Mouse (Mus musculus): ENCODE results near the gene A2ml1. TPM values are rescaled to one million over a fixed set of nuclear protein-coding genes. Genes with fewer than 3 reads are reported as not detected.

A2ml1 gene
- polyA plus RNA-seq, 1 experiment from 2014 or later = 3.6 TPM

GRCm38 (mm10) chr6:128494646-128495331, 86.6 kb downstream of the A2ml1 start:
- no peak for ATAC-seq (replicated peaks)

DNA sequence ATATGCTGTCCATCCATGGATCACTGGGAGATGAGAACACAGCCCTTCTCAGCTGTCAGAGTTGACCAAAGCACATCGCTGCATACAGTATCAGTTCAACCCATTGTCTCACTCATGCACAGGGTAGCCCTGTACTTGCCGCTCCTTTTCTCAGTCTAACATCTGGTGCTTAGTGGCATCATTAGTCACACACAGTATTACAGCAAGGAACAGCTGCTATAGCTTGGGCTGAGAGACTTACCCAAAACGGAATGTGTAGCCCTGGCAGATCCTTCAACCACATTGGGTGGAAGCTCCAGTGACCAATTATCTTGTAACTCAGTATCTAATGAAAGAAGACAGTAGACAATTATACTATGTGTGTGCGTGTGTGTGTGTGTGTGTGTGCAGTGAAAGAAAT, 89.5 kb downstream of the A2ml1 start:
- no peak overlapping the region for H3K9ac ChIP-seq (replicated peaks)
- H3K27me3 ChIP-seq = no peaks in the 10 kb centered on the region
- H3K27ac ChIP-seq (replicated peaks) = no peak overlapping the region
- no peaks in the 10 kb centered on the region for H3K36me3 ChIP-seq
- no peaks in the 10 kb centered on the region for H3K4me1 ChIP-seq
- 83% methylated on average over 4 of the region's 4 CpGs for WGBS
- no peak overlapping the region for H3K4me3 ChIP-seq
- no peak for ATAC-seq (replicated peaks)
- no peaks in the 10 kb centered on the region for H3K9me3 ChIP-seq
- no peak overlapping the region for H3K4me2 ChIP-seq (replicated peaks)

More at GRCm38 (mm10) chr6:128494646-128495331, 86.6 kb downstream of the A2ml1 start:
- Histone ChIP-seq H3K27me3 (no peaks in the 10 kb centered on the region), H3K4me2 (replicated peaks) (no peak overlapping the region), H3K9me3 (no peaks in the 10 kb centered on the region), H3K36me3 (no peaks in the 10 kb centered on the region), H3K4me1 (no peaks in the 10 kb centered on the region), H3K9ac (replicated peaks) (no peak overlapping the region), H3K4me3 (no peak overlapping the region), H3K27ac (replicated peaks) (no peak overlapping the region)
- WGBS = 77% methylated on average over 15 of the region's 15 CpGs

- no peak for ATAC-seq (replicated peaks)
- 95% methylated on average over 10 of the region's 10 CpGs for WGBS
- no peak overlapping the region for H3K9ac ChIP-seq (replicated peaks)
These were observed 91.3 kb downstream of the A2ml1 start for GRCm38 (mm10) chr6:128490141-128490540.

More at GRCm38 (mm10) chr6:128490141-128490540, 91.3 kb downstream of the A2ml1 start:
- Histone ChIP-seq H3K4me1 (no peaks in the 10 kb centered on the region), H3K27me3 (no peaks in the 10 kb centered on the region), H3K9me3 (no peaks in the 10 kb centered on the region), H3K27ac (replicated peaks) (no peak overlapping the region), H3K36me3 (no peaks in the 10 kb centered on the region), H3K4me3 (no peak overlapping the region), H3K4me2 (replicated peaks) (no peak overlapping the region)

Other genes starting within 250 kb of the A2ml1 start
- 15.1 and 15.4 TPM in 2 replicates for gene Tulp3, start 225.8 kb downstream of the A2ml1 start, polyA plus RNA-seq (2015; fragmentation: Nextera tagmentation; extraction: Ambion mirVana)
- gene Rhno1, start 218.7 kb downstream of the A2ml1 start, polyA plus RNA-seq (2015; fragmentation: Nextera tagmentation; extraction: Ambion mirVana) = 135 and 140 TPM in 2 replicates
- gene Foxm1, start 218.6 kb downstream of the A2ml1 start, polyA plus RNA-seq (2015; fragmentation: Nextera tagmentation; extraction: Ambion mirVana) = 21.0 and 25.2 TPM in 2 replicates
- gene Tex52, start 206.2 kb downstream of the A2ml1 start, polyA plus RNA-seq (2015; fragmentation: Nextera tagmentation; extraction: Ambion mirVana) = 0.43 and 0.51 TPM in 2 replicates
- gene Gm44596, start 206.1 kb downstream of the A2ml1 start, polyA plus RNA-seq (2015; fragmentation: Nextera tagmentation; extraction: Ambion mirVana) = not detected in 2 replicates
- 5.0 and 5.7 TPM in 2 replicates for gene Nrip2, start 182.3 kb downstream of the A2ml1 start, polyA plus RNA-seq (2015; fragmentation: Nextera tagmentation; extraction: Ambion mirVana)
- gene Itfg2, start 156.7 kb downstream of the A2ml1 start, polyA plus RNA-seq (2015; fragmentation: Nextera tagmentation; extraction: Ambion mirVana) = 35.5 and 40.5 TPM in 2 replicates
- gene Fkbp4, start 142.9 kb downstream of the A2ml1 start, polyA plus RNA-seq (2015; fragmentation: Nextera tagmentation; extraction: Ambion mirVana) = 431 and 436 TPM in 2 replicates
- 0.14 TPM in 1 of 2 replicates, not detected in the other for gene Pzp, start 54.9 kb downstream of the A2ml1 start, polyA plus RNA-seq (2015; fragmentation: Nextera tagmentation; extraction: Ambion mirVana)
- gene Klrb1a, start 41.9 kb upstream of the A2ml1 start, polyA plus RNA-seq (2015; fragmentation: Nextera tagmentation; extraction: Ambion mirVana) = not detected in 2 replicates
- not detected in 2 replicates for gene Clec2h, start 80.8 kb upstream of the A2ml1 start, polyA plus RNA-seq (2015; fragmentation: Nextera tagmentation; extraction: Ambion mirVana)
- 0.26 TPM in 1 of 2 replicates, not detected in the other for gene Klrb1, start 141.5 kb upstream of the A2ml1 start, polyA plus RNA-seq (2015; fragmentation: Nextera tagmentation; extraction: Ambion mirVana)
- gene Klrb1c, start 207.6 kb upstream of the A2ml1 start, polyA plus RNA-seq (2015; fragmentation: Nextera tagmentation; extraction: Ambion mirVana) = not detected in 2 replicates
- gene Gm44511, start 244.7 kb upstream of the A2ml1 start, polyA plus RNA-seq (2015; fragmentation: Nextera tagmentation; extraction: Ambion mirVana) = not detected in 2 replicates
- not detected in 2 replicates for gene Klrb1b, start 244.7 kb upstream of the A2ml1 start, polyA plus RNA-seq (2015; fragmentation: Nextera tagmentation; extraction: Ambion mirVana)

Data from forebrain, embryonic 15.5 days (tissue).